Mouse (Mus musculus): Measurements from ENCODE around the gene Hs6st3. TPM values are rescaled to one million over a fixed set of nuclear protein-coding genes. Genes with fewer than 3 reads are reported as not detected.

Hs6st3 gene
- polyA plus RNA-seq, 2 experiments: 0.02 TPM; not detected in 1

DNA sequence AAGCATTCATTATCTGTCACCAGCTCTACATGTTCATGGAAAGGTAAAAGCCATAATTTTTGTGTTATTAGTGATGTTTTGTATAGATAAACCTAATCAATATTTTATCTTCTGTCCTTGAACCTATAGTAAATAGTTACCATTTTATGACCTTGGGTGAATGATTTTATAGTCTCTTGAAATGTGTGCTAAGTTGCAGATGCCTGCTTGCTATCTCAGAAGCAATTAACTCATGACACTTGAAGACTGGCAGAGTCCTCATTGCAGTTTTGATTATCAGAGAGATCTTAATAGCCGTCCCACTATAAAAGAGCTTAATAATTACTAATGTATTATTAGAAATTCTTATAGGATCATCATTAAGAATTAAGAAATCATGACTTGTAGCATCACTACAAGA lies 491.0 kb downstream of the Hs6st3 start:
- no peak overlapping the region for H3K9ac ChIP-seq (replicated peaks)
- H3K27me3 ChIP-seq (ENCODE audit: control insufficient read depth, insufficient read depth, low read length): no peaks in the 10 kb centered on the region
- no peak overlapping the region for H3K4me2 ChIP-seq (ENCODE audit: low read depth)
- no peak for DNase-seq (ENCODE audit: low read depth in 3 of 3, low spot score in 3 of 3)
- no peak for ATAC-seq (ENCODE audit: insufficient read depth)
- H3K9me3 ChIP-seq (ENCODE audit: control insufficient read depth, low read length): no peaks in the 10 kb centered on the region
- 58% methylated on average over 1 of the region's 1 CpGs for WGBS (ENCODE audit: insufficient replicate concordance)
- no peaks in the 10 kb centered on the region for H3K4me1 ChIP-seq (replicated peaks; ENCODE audit: control insufficient read depth in 2 of 2, insufficient read depth in 2 of 2, low read length in 1 of 2)
- no peak overlapping the region for H3K27ac ChIP-seq
- no peaks in the 10 kb centered on the region for H3K36me3 ChIP-seq (replicated peaks; ENCODE audit: control insufficient read depth, insufficient read depth, low read depth)
- TF ChIP-seq CTCF (IDR thresholded peaks at IDR 0.05; ENCODE audit: low read depth) (no peak), EP300 (IDR thresholded peaks at IDR 0.05; ENCODE audit: low read depth) (no peak)
- H3K4me3 ChIP-seq (ENCODE audit: insufficient read depth in 1 of 2, low read depth in 2 of 2, low read length in 2 of 2): no peak overlapping the region

DNA sequence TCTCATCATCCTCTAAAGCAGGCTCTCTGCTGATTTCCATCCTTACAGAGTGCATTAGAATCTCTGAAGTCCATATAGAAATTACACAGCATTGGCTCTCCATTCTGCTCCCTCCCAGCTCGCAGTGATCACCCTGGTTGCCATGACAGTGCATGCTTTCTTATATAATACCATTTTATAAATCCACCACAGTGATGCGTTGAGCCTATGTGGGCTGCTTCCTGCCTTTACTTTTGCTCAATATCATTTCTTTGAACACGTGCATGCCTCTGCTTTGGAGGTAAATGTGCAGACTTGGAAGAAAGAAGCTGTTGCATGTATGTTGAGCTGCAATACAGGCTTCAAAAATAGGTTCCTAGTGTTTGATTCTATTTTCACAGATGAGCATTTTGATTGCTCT lies 494.9 kb downstream of the Hs6st3 start:
- WGBS (ENCODE audit: insufficient replicate concordance): 43% methylated on average over 3 of the region's 3 CpGs
- Histone ChIP-seq H3K9ac (replicated peaks) (no peak overlapping the region), H3K4me3 (ENCODE audit: insufficient read depth in 1 of 2, low read depth in 2 of 2, low read length in 2 of 2) (no peak overlapping the region), H3K27me3 (ENCODE audit: control insufficient read depth, insufficient read depth, low read length) (no peaks in the 10 kb centered on the region), H3K9me3 (ENCODE audit: control insufficient read depth, low read length) (no peaks in the 10 kb centered on the region), H3K36me3 (replicated peaks; ENCODE audit: control insufficient read depth, insufficient read depth, low read depth) (no peaks in the 10 kb centered on the region), H3K4me2 (ENCODE audit: low read depth) (no peak overlapping the region), H3K4me1 (replicated peaks; ENCODE audit: control insufficient read depth in 2 of 2, insufficient read depth in 2 of 2, low read length in 1 of 2) (no peaks in the 10 kb centered on the region), H3K27ac (no peak overlapping the region)
- DNase-seq (ENCODE audit: low read depth in 3 of 3, low spot score in 3 of 3): no peak
- TF ChIP-seq EP300 (IDR thresholded peaks at IDR 0.05; ENCODE audit: low read depth) (no peak), CTCF (IDR thresholded peaks at IDR 0.05; ENCODE audit: low read depth) (no peak)
- ATAC-seq (ENCODE audit: insufficient read depth): no peak

DNA sequence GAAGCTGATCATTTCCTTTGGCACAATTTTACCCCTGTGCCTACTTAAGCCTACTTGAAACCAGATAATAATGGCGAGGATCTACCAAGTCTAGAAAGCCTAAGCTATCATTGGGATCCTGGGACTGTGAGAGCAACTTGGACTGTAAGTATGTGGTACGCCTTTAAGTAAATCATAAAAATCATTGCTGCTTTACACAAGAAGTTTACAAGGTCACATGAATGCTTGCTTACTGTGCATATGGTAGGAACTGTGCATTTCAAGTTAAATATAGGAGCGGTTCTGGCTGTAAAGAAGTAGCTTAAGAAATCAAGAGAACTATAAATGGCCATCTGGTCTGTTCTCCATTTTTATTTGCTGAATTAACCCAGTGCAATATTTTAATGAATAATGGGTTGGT lies 495.5 kb downstream of the Hs6st3 start:
- Histone ChIP-seq H3K4me3 (ENCODE audit: insufficient read depth in 1 of 2, low read depth in 2 of 2, low read length in 2 of 2) (no peak overlapping the region), H3K4me1 (replicated peaks; ENCODE audit: control insufficient read depth in 2 of 2, insufficient read depth in 2 of 2, low read length in 1 of 2) (no peaks in the 10 kb centered on the region), H3K9ac (replicated peaks) (no peak overlapping the region), H3K27me3 (ENCODE audit: control insufficient read depth, insufficient read depth, low read length) (no peaks in the 10 kb centered on the region), H3K4me2 (ENCODE audit: low read depth) (no peak overlapping the region), H3K27ac (no peak overlapping the region), H3K9me3 (ENCODE audit: control insufficient read depth, low read length) (no peaks in the 10 kb centered on the region), H3K36me3 (replicated peaks; ENCODE audit: control insufficient read depth, insufficient read depth, low read depth) (no peaks in the 10 kb centered on the region)
- TF ChIP-seq EP300 (IDR thresholded peaks at IDR 0.05; ENCODE audit: low read depth): no peak
- TF ChIP-seq CTCF (IDR thresholded peaks at IDR 0.05; ENCODE audit: low read depth): no peak
- ATAC-seq (ENCODE audit: insufficient read depth): no peak
- no peak for DNase-seq (ENCODE audit: low read depth in 3 of 3, low spot score in 3 of 3)
- WGBS (ENCODE audit: insufficient replicate concordance): 51% methylated on average over 3 of the region's 3 CpGs

DNA sequence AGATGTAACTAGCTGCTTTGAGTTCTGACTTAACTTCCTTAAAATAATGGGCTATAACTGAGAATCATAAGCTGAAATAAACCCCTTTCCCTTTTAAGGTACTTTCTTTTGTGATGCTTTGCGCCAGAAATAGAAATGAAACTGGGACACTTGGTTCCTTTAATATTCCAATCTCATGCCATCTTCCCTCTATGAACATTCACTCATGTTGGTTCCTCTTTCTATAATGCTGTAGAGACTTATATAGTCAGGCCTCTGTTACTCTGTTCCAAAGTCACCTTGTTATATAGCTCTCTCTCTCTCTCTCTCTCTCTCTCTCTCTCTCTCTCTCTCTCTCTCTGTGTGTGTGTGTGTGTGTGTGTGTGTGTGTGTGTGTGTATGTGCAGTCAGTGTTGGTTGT lies 504.7 kb downstream of the Hs6st3 start:
- Histone ChIP-seq H3K36me3 (replicated peaks; ENCODE audit: control insufficient read depth, insufficient read depth, low read depth) (no peaks in the 10 kb centered on the region), H3K27ac (no peak overlapping the region), H3K4me2 (ENCODE audit: low read depth) (no peak overlapping the region), H3K4me3 (ENCODE audit: insufficient read depth in 1 of 2, low read depth in 2 of 2, low read length in 2 of 2) (no peak overlapping the region), H3K9me3 (ENCODE audit: control insufficient read depth, low read length) (no peaks in the 10 kb centered on the region), H3K4me1 (replicated peaks; ENCODE audit: control insufficient read depth in 2 of 2, insufficient read depth in 2 of 2, low read length in 1 of 2) (no peaks in the 10 kb centered on the region), H3K27me3 (ENCODE audit: control insufficient read depth, insufficient read depth, low read length) (no peaks in the 10 kb centered on the region), H3K9ac (replicated peaks) (no peak overlapping the region)
- ATAC-seq (ENCODE audit: insufficient read depth) (no peak), DNase-seq (ENCODE audit: low read depth in 3 of 3, low spot score in 3 of 3) (no peak)
- TF ChIP-seq CTCF (IDR thresholded peaks at IDR 0.05; ENCODE audit: low read depth) (no peak), EP300 (IDR thresholded peaks at IDR 0.05; ENCODE audit: low read depth) (no peak)
- WGBS (ENCODE audit: insufficient replicate concordance): 48% methylated on average over 1 of the region's 1 CpGs

DNA sequence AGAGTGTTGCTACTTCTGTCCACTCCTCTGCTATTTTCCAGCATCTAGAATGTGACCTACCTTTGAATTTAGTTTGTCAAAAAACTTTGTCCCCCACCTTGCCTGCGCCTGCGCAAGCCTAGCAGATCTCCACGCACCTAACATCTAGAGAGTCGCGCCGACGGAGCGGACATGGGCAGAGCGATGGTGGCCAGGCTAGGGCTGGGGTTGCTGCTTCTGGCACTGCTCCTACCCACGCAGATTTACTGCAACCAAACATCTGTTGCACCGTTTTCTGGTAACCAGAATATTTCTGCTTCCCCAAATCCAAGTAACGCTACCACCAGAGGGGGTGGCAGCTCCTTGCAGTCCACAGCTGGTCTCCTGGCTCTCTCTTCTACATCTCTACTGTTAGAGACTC lies 505.7 kb downstream of the Hs6st3 start:
- H3K4me3 ChIP-seq (ENCODE audit: insufficient read depth in 1 of 2, low read depth in 2 of 2, low read length in 2 of 2): no peak overlapping the region
- H3K36me3 ChIP-seq (replicated peaks; ENCODE audit: control insufficient read depth, insufficient read depth, low read depth): no peaks in the 10 kb centered on the region
- no peak for ATAC-seq (ENCODE audit: insufficient read depth)

More for the DNA sequence above, 505.7 kb downstream of the Hs6st3 start:
- H3K27me3 ChIP-seq (ENCODE audit: control insufficient read depth, insufficient read depth, low read length): no peaks in the 10 kb centered on the region
- H3K27ac ChIP-seq: no peak overlapping the region
- H3K9me3 ChIP-seq (ENCODE audit: control insufficient read depth, low read length): no peaks in the 10 kb centered on the region
- TF ChIP-seq CTCF (IDR thresholded peaks at IDR 0.05; ENCODE audit: low read depth) (no peak), EP300 (IDR thresholded peaks at IDR 0.05; ENCODE audit: low read depth) (no peak)
- no peaks in the 10 kb centered on the region for H3K4me1 ChIP-seq (replicated peaks; ENCODE audit: control insufficient read depth in 2 of 2, insufficient read depth in 2 of 2, low read length in 1 of 2)
- WGBS (ENCODE audit: insufficient replicate concordance): 74% methylated on average over 12 of the region's 12 CpGs
- H3K9ac ChIP-seq (replicated peaks): no peak overlapping the region
- no peak overlapping the region for H3K4me2 ChIP-seq (ENCODE audit: low read depth)
- DNase-seq (ENCODE audit: low read depth in 3 of 3, low spot score in 3 of 3): no peak

Data from liver, embryonic 14.5 days (tissue).